Mouse (Mus musculus): ENCODE measurements around the gene Aifm2. TPM values are rescaled to one million over a fixed set of nuclear protein-coding genes. Genes with fewer than 3 reads are reported as not detected.

The Aifm2 gene
- polyA plus RNA-seq, 1 experiment, result 20.2 TPM

DNA sequence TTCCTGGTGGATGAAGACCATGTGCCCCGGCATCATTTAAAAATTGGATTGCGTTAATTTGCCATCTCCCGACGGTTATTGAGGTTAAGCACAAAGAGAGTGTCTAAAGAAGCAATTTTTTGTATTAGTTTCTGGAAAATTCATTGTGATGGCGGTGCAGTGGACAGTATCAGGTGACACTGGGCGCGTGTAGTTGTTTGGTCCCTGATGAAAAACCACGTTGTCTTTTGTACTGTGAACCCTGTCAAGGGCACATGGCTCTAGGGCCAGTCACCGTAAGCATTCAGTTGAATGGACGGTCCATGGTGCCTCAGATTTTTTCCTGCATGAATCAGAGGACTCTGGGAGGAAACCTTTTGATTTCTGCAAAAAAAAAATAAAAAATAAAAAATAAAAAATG is 69.4 kb downstream of the Aifm2 start:
- no peak for TF ChIP-seq REST (IDR thresholded peaks at IDR 0.05; ENCODE audit: insufficient read depth, insufficient read length)
- no peak for TF ChIP-seq SRF (IDR thresholded peaks at IDR 0.05; ENCODE audit: control insufficient read depth, insufficient read length, low read depth)
- TF ChIP-seq TCF3 (IDR thresholded peaks at IDR 0.05; ENCODE audit: insufficient read length, low read depth), result no peak
- no peak for TF ChIP-seq CEBPB (IDR thresholded peaks at IDR 0.05; ENCODE audit: insufficient read depth, poor library complexity, severe bottlenecking)
- no peak for TF ChIP-seq MAX (IDR thresholded peaks at IDR 0.05; ENCODE audit: low read depth)
- TF ChIP-seq MYOD1 (IDR thresholded peaks at IDR 0.05; ENCODE audit: control insufficient read depth in 1 of 3, insufficient read length in 2 of 3, low read depth in 2 of 3), result no peak
- no peak for TF ChIP-seq USF1 (IDR thresholded peaks at IDR 0.05; ENCODE audit: low read depth)
- no peak for TF ChIP-seq POLR2AphosphoS2 (IDR thresholded peaks at IDR 0.05; ENCODE audit: insufficient read length, low read depth)
- no peak for TF ChIP-seq E2F4 (IDR thresholded peaks at IDR 0.05; ENCODE audit: insufficient read depth)
- no peak for TF ChIP-seq TCF12 (IDR thresholded peaks at IDR 0.05; ENCODE audit: insufficient read depth, poor library complexity, severe bottlenecking)
- no peak for TF ChIP-seq POLR2A (IDR thresholded peaks at IDR 0.05; ENCODE audit: insufficient read length, low read depth)
- no peak for TF ChIP-seq MYOG (IDR thresholded peaks at IDR 0.05; ENCODE audit: control insufficient read depth in 1 of 3, insufficient read depth in 1 of 3, insufficient read length in 2 of 3, low read depth in 2 of 3)
- Histone ChIP-seq H3K27me3 (ENCODE audit: control insufficient read depth, insufficient read depth, insufficient read length) (peaks cover 13% of the 10 kb centered on the region), H3K4me3 (peak overlapping the region; percentile 20), H3K79me2 (ENCODE audit: control insufficient read depth, insufficient read depth) (no peaks in the 10 kb centered on the region), H3ac (ENCODE audit: control insufficient read depth, insufficient read length) (no peak overlapping the region), H3K36me3 (ENCODE audit: control insufficient read depth, insufficient read depth) (no peaks in the 10 kb centered on the region), H3K4me2 (ENCODE audit: low read depth) (no peak overlapping the region)

DNA sequence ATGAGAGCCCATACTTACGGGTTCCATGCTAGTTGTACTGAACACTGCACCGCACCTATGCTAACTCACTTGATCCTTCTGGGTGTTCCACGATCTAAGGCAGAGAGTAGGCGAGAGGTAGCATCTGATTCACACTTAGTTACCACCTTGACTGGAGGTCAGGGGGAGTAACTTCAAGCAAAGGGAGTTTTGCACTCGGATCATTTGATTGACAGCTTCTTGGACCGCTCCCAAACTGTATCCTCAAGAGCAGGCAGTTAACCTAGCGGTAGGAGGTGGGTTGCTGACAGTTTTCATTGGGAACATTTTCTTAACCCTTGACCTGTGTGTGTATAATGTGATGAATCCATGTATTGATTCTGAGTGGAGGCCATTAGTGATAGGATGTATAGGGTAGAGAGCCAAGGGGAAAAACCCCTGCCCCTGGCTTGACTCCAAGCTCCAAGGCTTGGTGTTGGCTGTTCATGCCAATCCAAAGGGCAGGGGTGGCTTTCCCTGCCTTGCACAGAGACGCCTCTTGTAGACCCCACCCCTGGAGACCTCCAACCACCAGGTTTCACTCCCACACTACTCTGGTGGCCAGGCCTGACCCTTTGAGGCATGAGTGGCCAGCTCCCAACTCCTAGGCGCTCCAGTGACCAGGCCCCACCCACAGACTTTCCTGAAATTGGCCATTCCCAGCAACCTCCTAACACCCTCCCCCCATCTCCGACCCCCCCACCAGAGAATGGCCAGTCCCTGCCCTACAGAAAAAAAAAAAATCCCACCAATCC is 72.7 kb downstream of the Aifm2 start:
- H3K79me2 ChIP-seq (ENCODE audit: control insufficient read depth, insufficient read depth), result no peaks in the 10 kb centered on the region
- H3ac ChIP-seq (ENCODE audit: control insufficient read depth, insufficient read length), result no peak overlapping the region
- no peak overlapping the region for H3K4me3 ChIP-seq
- H3K27me3 ChIP-seq (ENCODE audit: control insufficient read depth, insufficient read depth, insufficient read length), result peaks cover 11% of the 10 kb centered on the region
- H3K36me3 ChIP-seq (ENCODE audit: control insufficient read depth, insufficient read depth), result no peaks in the 10 kb centered on the region
- no peak for TF ChIP-seq USF1 (IDR thresholded peaks at IDR 0.05; ENCODE audit: low read depth)
- no peak for TF ChIP-seq TCF12 (IDR thresholded peaks at IDR 0.05; ENCODE audit: insufficient read depth, poor library complexity, severe bottlenecking)
- TF ChIP-seq POLR2A (IDR thresholded peaks at IDR 0.05; ENCODE audit: insufficient read length, low read depth), result no peak
- TF ChIP-seq CEBPB (IDR thresholded peaks at IDR 0.05; ENCODE audit: insufficient read depth, poor library complexity, severe bottlenecking), result no peak
- TF ChIP-seq POLR2AphosphoS2 (IDR thresholded peaks at IDR 0.05; ENCODE audit: insufficient read length, low read depth), result no peak
- TF ChIP-seq MAX (IDR thresholded peaks at IDR 0.05; ENCODE audit: low read depth), result no peak
- TF ChIP-seq MYOD1 (IDR thresholded peaks at IDR 0.05; ENCODE audit: control insufficient read depth in 1 of 3, insufficient read length in 2 of 3, low read depth in 2 of 3), result no peak
- TF ChIP-seq TCF3 (IDR thresholded peaks at IDR 0.05; ENCODE audit: insufficient read length, low read depth), result no peak
- no peak for TF ChIP-seq SRF (IDR thresholded peaks at IDR 0.05; ENCODE audit: control insufficient read depth, insufficient read length, low read depth)
- no peak for TF ChIP-seq E2F4 (IDR thresholded peaks at IDR 0.05; ENCODE audit: insufficient read depth)
- H3K4me2 ChIP-seq (ENCODE audit: low read depth), result no peak overlapping the region

DNA sequence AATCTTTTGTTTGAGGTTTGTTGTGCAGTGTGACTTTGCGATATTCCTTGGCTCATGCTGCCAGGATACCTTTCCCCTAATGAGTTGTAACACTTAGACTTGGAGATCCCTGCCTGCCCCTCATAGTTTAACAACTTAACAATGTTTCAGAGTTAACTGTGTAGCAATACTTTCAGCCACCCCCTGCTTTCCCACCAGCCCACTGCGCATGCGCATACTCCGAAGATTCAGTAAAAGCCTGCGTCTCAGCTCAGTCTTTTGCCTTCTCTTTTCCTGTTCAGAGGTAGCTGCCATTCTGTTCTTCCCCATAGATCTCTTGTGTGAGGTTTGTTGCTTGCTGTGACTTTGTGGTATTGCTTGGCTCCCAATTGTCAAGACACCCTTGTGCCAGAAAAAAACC is 73.4 kb downstream of the Aifm2 start:
- no peaks in the 10 kb centered on the region for H3K36me3 ChIP-seq (ENCODE audit: control insufficient read depth, insufficient read depth)
- H3K27me3 ChIP-seq (ENCODE audit: control insufficient read depth, insufficient read depth, insufficient read length), result peaks cover 4% of the 10 kb centered on the region
- TF ChIP-seq POLR2A (IDR thresholded peaks at IDR 0.05; ENCODE audit: insufficient read length, low read depth), result no peak
- TF ChIP-seq REST (IDR thresholded peaks at IDR 0.05; ENCODE audit: insufficient read depth, insufficient read length), result no peak
- TF ChIP-seq TCF3 (IDR thresholded peaks at IDR 0.05; ENCODE audit: insufficient read length, low read depth), result no peak
- no peak for TF ChIP-seq USF1 (IDR thresholded peaks at IDR 0.05; ENCODE audit: low read depth)
- no peak for TF ChIP-seq MAX (IDR thresholded peaks at IDR 0.05; ENCODE audit: low read depth)
- TF ChIP-seq POLR2AphosphoS2 (IDR thresholded peaks at IDR 0.05; ENCODE audit: insufficient read length, low read depth), result no peak
- no peak for TF ChIP-seq E2F4 (IDR thresholded peaks at IDR 0.05; ENCODE audit: insufficient read depth)
- TF ChIP-seq MYOG (IDR thresholded peaks at IDR 0.05; ENCODE audit: control insufficient read depth in 1 of 3, insufficient read depth in 1 of 3, insufficient read length in 2 of 3, low read depth in 2 of 3), result no peak
- no peak for TF ChIP-seq MYOD1 (IDR thresholded peaks at IDR 0.05; ENCODE audit: control insufficient read depth in 1 of 3, insufficient read length in 2 of 3, low read depth in 2 of 3)
- no peak for TF ChIP-seq CEBPB (IDR thresholded peaks at IDR 0.05; ENCODE audit: insufficient read depth, poor library complexity, severe bottlenecking)
- no peak for TF ChIP-seq TCF12 (IDR thresholded peaks at IDR 0.05; ENCODE audit: insufficient read depth, poor library complexity, severe bottlenecking)
- no peak for TF ChIP-seq SRF (IDR thresholded peaks at IDR 0.05; ENCODE audit: control insufficient read depth, insufficient read length, low read depth)
- no peak overlapping the region for H3K4me2 ChIP-seq (ENCODE audit: low read depth)
- H3ac ChIP-seq (ENCODE audit: control insufficient read depth, insufficient read length), result no peak overlapping the region
- H3K4me3 ChIP-seq, result no peak overlapping the region
- H3K79me2 ChIP-seq (ENCODE audit: control insufficient read depth, insufficient read depth), result no peaks in the 10 kb centered on the region

Other genes starting within 250 kb of the Aifm2 start
- gene Lrrc20, start 239.5 kb upstream of the Aifm2 start, polyA plus RNA-seq (2012; fragmentation: generic; extraction: Trizol), result 20.4 TPM
- gene Npffr1, start 119.8 kb upstream of the Aifm2 start, polyA plus RNA-seq (2012; fragmentation: generic; extraction: Trizol), result 0.01 TPM
- 93.2 TPM for gene Ppa1, start 66.7 kb upstream of the Aifm2 start, polyA plus RNA-seq (2012; fragmentation: generic; extraction: Trizol)
- gene Sar1a, start 35.0 kb upstream of the Aifm2 start, polyA plus RNA-seq (2012; fragmentation: generic; extraction: Trizol), result 142 TPM
- gene Tysnd1, start 19.7 kb upstream of the Aifm2 start, polyA plus RNA-seq (2012; fragmentation: generic; extraction: Trizol), result 25.3 TPM
- 4.5 TPM for gene H2afy2, start 68.9 kb downstream of the Aifm2 start, polyA plus RNA-seq (2012; fragmentation: generic; extraction: Trizol)